Mouse (Mus musculus) forelimb bud, embryonic 11.5 days (tissue): ENCODE results near the gene Rab40b.
A peak's percentile ranks its signal among the peaks of the same experiment; 100 is the strongest.

Source experiments
- DNase-seq: peaks from one replicate; pipeline ENCODE4 v3.0.0-alpha.2; 2012; ENCODE audit warnings: low read depth, low spot score

Gene Rab40b

DNA sequence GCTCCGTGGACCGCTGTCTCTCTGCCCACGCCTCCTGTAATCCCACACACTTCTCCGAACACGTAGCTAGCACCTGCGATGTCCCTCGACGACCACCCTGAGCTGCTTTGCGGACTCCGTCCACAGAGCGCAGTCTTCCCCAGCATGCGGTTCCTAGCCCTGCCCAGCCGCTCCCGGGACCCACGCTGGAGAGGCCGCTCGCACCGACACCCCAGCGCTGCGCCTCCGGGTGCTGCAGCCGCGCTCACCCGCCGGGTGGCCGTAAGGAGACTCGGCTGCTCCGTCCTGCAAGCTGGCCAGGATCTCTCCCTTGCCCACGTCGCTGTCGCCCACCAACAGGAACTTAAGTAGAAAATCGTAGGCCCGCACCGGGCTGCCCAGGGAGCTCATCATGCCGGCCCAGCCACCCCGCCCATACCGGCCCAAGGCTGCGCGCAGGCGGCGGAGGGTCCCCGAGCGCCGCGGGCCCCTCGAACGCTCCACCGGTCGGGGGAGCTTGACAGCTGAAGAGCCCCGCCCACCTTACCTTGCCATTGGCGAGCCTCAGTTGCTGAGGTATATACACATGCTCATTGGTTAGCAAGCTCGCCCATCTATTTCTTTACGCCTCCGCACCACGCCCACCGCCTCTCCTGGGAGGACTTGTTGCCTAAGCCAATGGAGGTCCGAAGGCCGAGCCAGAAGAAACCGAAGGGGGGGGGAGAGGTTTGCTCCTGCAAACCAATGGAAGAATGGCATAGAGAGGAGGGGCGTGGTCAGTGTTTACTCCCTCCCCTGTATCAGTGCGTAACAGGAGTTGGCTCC is at the start of gene Rab40b:
Gene Rab40b (minus strand): TSS at position 502 of the 804 bp plus-strand sequence.
- peak; percentile 93 for DNase-seq

GRCm38 (mm10) chr11:121437236-121437635 is 49.2 kb upstream of the Rab40b start:
- no peak for DNase-seq

- peak; percentile 48 for DNase-seq
Measured at GRCm38 (mm10) chr11:121434156-121435155, 46.4 kb upstream of the Rab40b start, which contains the start of gene Fn3k. Fn3k (plus strand) TSS chr11:121434913.

GRCm38 (mm10) chr11:121433397-121433796 is 45.3 kb upstream of the Rab40b start:
- DNase-seq, result no peak

GRCm38 (mm10) chr11:121421553-121422173 is 33.6 kb upstream of the Rab40b start:
- no peak for DNase-seq

DNA sequence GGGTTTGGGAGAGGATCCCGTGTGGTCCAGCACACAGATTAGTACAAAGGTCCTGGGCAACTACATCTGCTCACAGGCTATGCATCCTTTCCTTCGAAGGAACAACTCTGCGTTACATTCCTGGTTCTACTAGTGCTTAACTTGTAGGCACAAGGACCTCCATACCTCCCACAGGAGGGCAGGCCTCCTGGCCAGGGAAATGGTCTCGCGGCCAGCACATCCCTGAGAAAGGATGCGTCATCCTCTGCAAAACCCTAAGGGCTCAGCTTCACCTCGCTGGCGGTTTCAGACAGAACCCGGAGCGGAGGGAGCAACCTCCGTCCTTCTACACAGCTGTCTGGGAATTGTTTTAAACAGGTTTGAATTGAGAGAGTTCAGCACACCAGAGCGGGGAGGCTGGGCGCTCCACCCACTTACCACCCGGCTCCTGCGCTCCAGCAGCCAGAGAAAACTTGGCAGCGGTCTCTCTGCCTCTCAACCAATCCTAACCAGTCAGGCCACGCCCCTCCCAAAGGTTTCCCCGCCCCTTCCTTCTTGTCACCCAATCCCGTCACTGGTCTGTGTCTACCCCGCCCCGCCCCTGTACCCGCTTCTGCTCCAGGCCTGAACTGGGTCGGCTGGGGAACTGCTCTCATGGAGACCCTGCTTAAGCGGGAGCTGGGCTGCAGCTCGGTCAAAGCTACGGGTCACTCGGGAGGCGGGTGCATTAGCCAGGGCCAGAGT is 32.9 kb upstream of the Rab40b start, which contains the start of gene Fn3krp:
Gene Fn3krp (plus strand): TSS at position 572 of the 723 bp plus-strand sequence.
- peak; percentile 96 for DNase-seq

- no peak for DNase-seq
Measured at GRCm38 (mm10) chr11:121420379-121420778, 32.3 kb upstream of the Rab40b start.

GRCm38 (mm10) chr11:121418932-121419331 is 30.9 kb upstream of the Rab40b start:
- no peak for DNase-seq

GRCm38 (mm10) chr11:121417971-121418370 is 29.9 kb upstream of the Rab40b start:
- DNase-seq, result no peak

DNA sequence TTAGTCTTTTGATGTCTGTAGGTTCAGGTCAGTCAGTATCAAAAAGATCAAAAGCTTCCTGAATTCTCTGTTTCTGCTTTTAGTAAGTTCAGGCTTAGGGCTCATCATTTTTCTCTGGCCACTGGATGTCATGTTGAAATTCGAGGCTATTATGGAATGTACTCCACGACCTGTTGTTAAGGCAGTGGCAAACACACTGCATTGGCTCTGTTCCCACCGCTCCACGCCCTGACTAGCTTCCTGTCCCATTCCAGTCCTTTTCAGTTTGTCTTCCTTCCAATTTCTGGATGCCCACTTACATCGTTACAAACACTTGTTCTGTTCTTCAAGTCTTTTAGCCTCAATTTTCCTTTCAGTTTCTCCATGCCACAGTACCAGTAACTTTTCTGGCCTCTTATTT is 27.3 kb upstream of the Rab40b start:
- DNase-seq, result no peak

- DNase-seq, result no peak
Measured at GRCm38 (mm10) chr11:121414762-121415161, 26.7 kb upstream of the Rab40b start.

GRCm38 (mm10) chr11:121407366-121408155 is 19.5 kb upstream of the Rab40b start:
- no peak for DNase-seq

- no peak for DNase-seq
Measured at GRCm38 (mm10) chr11:121392405-121392804, 4.4 kb upstream of the Rab40b start.

- DNase-seq, result no peak
Measured at GRCm38 (mm10) chr11:121390793-121391192, 2.7 kb upstream of the Rab40b start.

- DNase-seq, result no peak
Measured at GRCm38 (mm10) chr11:121388554-121388945, 499 bp upstream of the Rab40b start.

DNA sequence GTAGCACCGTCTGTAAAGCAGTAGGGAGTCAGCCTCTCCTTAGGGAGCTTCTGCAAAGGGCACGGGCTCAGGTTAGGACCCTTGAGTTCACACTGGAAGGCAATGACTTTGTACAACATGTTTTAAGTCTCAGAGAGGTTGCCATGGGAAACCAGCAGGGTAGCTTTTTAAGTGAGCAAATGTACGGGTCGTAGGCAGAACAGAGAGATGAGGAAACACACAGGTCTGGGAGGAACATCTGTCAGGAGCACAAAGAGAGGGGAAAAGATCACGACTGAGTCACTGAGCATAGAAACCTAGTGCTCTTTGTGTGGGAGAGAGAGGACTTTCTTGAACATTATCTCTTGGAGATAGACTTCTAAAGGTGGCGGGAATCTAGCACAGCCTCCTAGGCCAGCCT is 7.8 kb downstream of the Rab40b start:
- no peak for DNase-seq

GRCm38 (mm10) chr11:121378644-121379043 is 9.4 kb downstream of the Rab40b start:
- no peak for DNase-seq

DNA sequence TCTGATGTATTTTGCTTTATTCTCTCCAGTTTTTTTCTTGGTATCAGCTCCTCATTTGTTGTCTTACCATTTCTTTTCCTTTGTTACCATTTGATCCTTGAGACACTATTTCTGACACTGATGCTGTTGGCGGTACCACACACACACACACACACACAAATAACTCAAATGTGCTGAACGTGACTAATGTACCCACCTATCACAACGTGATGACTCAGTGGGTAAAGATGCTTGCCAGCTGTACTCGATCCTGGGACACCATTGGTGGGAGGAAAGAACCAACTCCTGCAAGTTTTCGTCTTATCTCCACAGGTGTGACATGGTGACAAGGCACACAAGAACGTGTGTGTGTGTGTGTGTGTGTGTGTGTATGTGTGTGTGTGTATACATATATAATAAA is 14.7 kb downstream of the Rab40b start:
- DNase-seq, result no peak

GRCm38 (mm10) chr11:121370337-121370994 is 17.6 kb downstream of the Rab40b start:
- DNase-seq, result no peak

- peak; percentile 51 for DNase-seq
Measured at GRCm38 (mm10) chr11:121369622-121370021, 18.4 kb downstream of the Rab40b start.
